Mouse (Mus musculus): ENCODE data around the gene 4931422A03Rik. TPM values are rescaled to one million over a fixed set of nuclear protein-coding genes. Genes with fewer than 3 reads are reported as not detected.

Gene 4931422A03Rik
- polyA plus RNA-seq (2015; fragmentation: Illumina TruSeq; extraction: RNeasy Lipid Tissue Mini Kit (QIAGEN cat#74804); ENCODE audit: insufficient read depth, low replicate concordance) = not detected

DNA sequence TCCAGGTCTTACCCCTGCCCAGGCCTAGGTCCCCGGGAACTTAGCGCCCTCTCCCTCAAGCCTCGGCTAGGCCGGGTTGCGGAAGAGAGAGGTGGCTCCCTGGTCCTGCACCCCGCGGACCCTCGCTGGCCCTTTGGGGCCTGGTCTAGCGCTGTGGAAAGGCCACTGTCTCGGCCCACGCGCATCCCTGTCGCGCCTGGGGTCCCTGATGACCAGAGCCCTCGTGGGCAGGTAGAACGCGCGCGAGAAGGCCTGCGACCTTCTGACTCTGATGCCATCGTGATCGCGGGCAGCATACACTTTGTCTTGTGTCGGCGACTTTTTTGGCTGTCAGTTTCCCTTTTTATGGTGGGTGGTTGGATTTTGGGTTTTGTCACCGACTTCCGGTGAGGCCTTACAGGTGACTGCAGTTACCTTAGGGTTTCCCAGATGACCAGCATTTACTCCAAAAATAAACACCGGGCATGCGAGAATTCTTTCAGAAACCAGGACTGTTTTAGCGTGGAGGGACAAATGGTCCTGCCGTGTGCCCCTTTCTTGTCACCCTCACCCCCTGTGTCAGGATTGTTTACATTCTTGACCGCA, at the start of gene 4931422A03Rik:
TSS of gene 4931422A03Rik (minus strand) at position 223 of the 585 bp plus-strand sequence.

DNA sequence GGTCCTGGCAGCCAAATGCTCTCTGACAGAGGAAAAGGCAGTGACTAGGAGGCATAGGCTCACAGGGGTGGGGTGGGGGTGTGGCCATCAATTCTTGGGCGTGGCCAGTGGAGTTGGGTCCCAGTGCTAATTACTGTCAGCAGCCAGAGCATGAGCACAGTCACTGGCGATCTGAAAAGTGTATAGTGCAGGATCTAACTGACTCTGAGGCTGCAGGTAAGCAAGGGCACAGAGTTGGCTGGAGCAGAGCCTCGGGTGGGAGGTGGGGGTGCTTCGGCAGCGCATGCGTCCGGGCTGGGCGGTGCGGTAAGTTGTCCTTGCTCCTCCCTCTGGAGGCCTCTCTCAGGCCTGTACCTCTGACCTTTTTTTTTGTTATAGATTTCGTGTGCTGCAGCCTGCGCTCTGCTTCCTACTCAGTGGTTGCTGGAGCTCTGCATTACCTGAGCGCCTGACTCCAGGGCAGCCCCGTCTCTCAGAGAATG, 41.6 kb upstream of the 4931422A03Rik start, which contains the start of gene Cd59b:
TSS of gene Cd59b (plus strand) at position 146 of the 482 bp plus-strand sequence.

GRCm38 (mm10) chr2:104068450-104068849, 40.3 kb upstream of the 4931422A03Rik start, which contains the start of gene Gm10799:
TSS of gene Gm10799 (minus strand) at chr2:104068550.

GRCm38 (mm10) chr2:104065526-104065925, 37.4 kb upstream of the 4931422A03Rik start, which contains the start of gene Gm10912:
TSS of gene Gm10912 (plus strand) at chr2:104065826.

GRCm38 (mm10) chr2:104027458-104028138, 563 bp downstream of the 4931422A03Rik start, which contains the start of gene Fbxo3:
TSS of gene Fbxo3 (plus strand) at chr2:104027721.

GRCm38 (mm10) chr2:103957649-103958546, 70.3 kb downstream of the 4931422A03Rik start, which contains the start of gene Lmo2:
TSS of gene Lmo2 (plus strand) at chr2:103957986.

Other genes with a start within 250 kb of the 4931422A03Rik start
- gene Caprin1, start 230.7 kb downstream of the 4931422A03Rik start, polyA plus RNA-seq (2015; fragmentation: Illumina TruSeq; extraction: RNeasy Lipid Tissue Mini Kit (QIAGEN cat#74804); ENCODE audit: insufficient read depth, low replicate concordance) = 283 TPM
- gene Lmo2, start 70.4 kb downstream of the 4931422A03Rik start, polyA plus RNA-seq (2015; fragmentation: Illumina TruSeq; extraction: RNeasy Lipid Tissue Mini Kit (QIAGEN cat#74804); ENCODE audit: insufficient read depth, low replicate concordance) = 212 TPM
- 52.8 TPM for gene Fbxo3, start 640 bp downstream of the 4931422A03Rik start, polyA plus RNA-seq (2015; fragmentation: Illumina TruSeq; extraction: RNeasy Lipid Tissue Mini Kit (QIAGEN cat#74804); ENCODE audit: insufficient read depth, low replicate concordance)
- not detected for gene Gm10912, start 37.5 kb upstream of the 4931422A03Rik start, polyA plus RNA-seq (2015; fragmentation: Illumina TruSeq; extraction: RNeasy Lipid Tissue Mini Kit (QIAGEN cat#74804); ENCODE audit: insufficient read depth, low replicate concordance)
- gene Gm10799, start 40.2 kb upstream of the 4931422A03Rik start, polyA plus RNA-seq (2015; fragmentation: Illumina TruSeq; extraction: RNeasy Lipid Tissue Mini Kit (QIAGEN cat#74804); ENCODE audit: insufficient read depth, low replicate concordance) = not detected
- 1.0 TPM for gene Cd59b, start 41.5 kb upstream of the 4931422A03Rik start, polyA plus RNA-seq (2015; fragmentation: Illumina TruSeq; extraction: RNeasy Lipid Tissue Mini Kit (QIAGEN cat#74804); ENCODE audit: insufficient read depth, low replicate concordance)
- 12.7 TPM for gene Cd59a, start 67.4 kb upstream of the 4931422A03Rik start, polyA plus RNA-seq (2015; fragmentation: Illumina TruSeq; extraction: RNeasy Lipid Tissue Mini Kit (QIAGEN cat#74804); ENCODE audit: insufficient read depth, low replicate concordance)
- gene A930018P22Rik, start 94.4 kb upstream of the 4931422A03Rik start, polyA plus RNA-seq (2015; fragmentation: Illumina TruSeq; extraction: RNeasy Lipid Tissue Mini Kit (QIAGEN cat#74804); ENCODE audit: insufficient read depth, low replicate concordance) = not detected